Mouse (Mus musculus): Measurements from ENCODE around the gene Mepe. TPM values are rescaled to one million over a fixed set of nuclear protein-coding genes. Genes with fewer than 3 reads are reported as not detected.

Gene Mepe
- total RNA-seq, 2 experiments from 2014 or later: not detected

DNA sequence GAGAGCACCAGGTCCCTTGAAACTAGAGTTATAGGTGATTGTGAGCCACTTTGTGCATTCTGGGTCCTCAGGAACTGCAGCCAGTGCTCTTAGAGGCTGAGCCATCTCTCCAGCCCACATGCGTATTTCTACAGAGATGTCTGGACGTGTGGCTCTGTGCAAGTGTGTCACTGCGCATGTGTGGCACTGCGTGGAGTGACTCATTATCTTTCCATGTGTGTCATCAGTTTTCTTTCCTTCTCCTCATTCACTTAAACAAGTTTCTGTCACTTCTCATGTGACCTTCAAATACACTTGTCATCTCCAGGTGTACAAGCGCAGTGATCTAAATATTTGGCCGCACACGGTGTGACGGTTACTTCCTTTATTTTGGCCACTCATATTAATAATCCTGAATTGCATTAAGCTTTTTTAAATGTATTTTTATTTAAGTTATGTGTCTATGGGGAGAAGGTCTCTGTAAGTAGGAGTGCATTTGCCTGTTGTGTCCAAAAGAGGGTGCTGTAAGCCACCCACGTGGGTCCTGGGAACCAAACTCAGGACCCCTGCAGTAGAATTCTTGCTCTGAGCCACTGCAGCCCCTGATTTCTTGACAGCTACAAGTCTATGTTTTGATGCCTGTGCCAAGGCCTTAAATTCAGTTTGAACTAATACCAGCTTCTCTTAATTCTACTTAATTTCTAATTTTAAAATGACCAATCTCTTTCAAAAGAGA, 19.6 kb downstream of the Mepe start:
- no peak for DNase-seq (ENCODE audit: low spot score in 2 of 2)
- intact Hi-C loops (cut with DNase I): loop anchor here (5.0 kb wide), 2 partner anchors 88 to 103 kb away; no protein-coding TSS in a partner anchor

DNA sequence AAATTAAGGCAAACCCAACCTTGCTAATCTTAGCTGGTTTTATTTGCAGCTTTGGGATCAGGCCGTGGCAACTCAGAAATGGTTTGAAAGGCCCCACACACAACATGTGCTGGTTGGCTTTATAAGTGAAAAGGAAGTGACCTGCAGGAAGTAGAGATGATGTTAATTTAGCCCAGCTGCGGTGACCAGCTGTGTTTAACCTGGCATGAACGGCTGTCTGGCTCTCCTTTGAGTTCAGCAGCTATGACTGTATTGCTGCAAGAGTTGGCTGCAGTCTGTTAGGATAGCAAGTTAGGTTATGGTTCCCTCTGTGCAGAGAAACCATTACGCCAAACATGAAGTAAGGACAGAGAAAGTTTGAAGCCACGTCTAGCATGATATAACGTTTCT, 20.1 kb downstream of the Mepe start:
- DNase-seq (ENCODE audit: low spot score in 2 of 2): no peak
- intact Hi-C loops (cut with DNase I): no loop called here

DNA sequence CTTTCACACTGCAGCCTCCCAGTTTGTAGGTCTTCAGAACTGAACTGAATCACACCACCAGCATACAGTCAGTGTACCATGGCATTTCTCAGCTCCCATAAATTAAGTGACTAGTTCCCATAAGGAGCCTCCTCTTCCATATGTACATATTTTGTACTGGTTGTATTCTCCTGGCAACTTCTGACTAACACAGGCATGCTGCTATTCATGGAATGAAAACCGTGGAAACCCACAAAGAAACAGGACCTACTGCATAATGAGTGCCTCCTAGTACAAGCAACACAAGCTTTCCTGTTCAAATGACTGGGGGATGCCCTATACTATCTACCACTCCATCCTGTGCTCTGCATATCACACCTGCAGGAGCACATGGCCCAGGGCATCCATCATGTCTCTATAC, 25.9 kb downstream of the Mepe start:
- intact Hi-C loops (cut with DNase I): no loop called here
- no peak for DNase-seq (ENCODE audit: low spot score in 2 of 2)

DNA sequence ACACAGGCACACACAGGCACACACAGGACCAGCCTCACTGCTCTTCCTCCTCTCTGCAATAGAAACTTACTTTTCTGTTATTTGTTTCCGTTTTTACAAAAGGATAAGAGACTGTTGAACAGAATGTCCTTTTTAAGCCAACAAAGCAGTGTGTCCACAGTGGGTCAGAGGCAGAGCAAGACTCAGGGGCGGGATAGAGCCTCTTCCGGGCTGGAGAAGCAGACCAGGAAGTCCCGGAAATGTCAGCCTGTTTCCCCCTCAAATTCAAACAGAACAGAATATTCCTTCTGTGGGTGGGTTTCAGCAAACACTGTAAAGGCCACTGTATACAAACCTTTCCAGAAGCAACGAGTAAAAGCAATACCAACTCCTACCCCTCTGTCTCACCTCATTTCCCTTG, 26.7 kb downstream of the Mepe start:
- no peak for DNase-seq (ENCODE audit: low spot score in 2 of 2)
- intact Hi-C loops (cut with DNase I): no loop called here

DNA sequence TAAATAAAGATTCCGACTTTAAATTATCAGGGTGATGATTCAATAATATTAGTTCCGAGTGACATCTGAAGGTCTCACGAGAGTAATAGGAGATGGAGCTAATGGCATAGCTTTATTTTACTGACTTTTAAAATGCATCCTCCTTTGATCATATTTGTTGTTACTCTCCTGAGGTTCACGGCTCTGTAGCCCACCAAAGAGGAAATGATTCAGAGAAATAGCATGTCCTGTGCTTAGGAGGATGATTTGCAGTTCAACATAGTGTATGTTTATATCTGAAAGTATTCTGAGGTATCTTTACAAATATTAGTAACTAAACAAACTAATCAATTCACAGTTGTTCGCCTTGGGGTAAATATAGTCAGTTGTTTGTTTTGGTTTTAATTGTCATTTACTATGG, 32.4 kb downstream of the Mepe start:
- intact Hi-C loops (cut with DNase I): no loop called here
- DNase-seq (ENCODE audit: low spot score in 2 of 2): no peak

DNA sequence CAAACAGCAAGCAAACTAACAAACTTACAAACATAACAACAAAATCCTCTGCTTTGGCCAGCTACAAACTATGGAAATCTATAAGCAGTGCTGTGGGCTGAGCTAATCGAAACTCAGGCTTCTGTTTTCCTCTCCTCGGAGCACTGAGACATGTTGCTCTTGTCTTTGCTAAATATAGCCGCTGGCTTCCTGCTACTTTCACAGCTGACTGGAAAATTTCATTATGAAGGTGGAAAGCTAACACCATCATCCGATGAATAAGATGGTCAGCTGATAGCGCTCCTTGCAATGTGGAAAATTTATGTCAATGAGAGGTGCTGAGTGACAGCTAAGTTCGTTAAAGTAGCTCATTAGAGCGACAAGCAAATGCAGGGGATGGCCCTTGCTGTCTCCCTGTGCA, 33.5 kb downstream of the Mepe start:
- intact Hi-C loops (cut with DNase I): no loop called here

DNA sequence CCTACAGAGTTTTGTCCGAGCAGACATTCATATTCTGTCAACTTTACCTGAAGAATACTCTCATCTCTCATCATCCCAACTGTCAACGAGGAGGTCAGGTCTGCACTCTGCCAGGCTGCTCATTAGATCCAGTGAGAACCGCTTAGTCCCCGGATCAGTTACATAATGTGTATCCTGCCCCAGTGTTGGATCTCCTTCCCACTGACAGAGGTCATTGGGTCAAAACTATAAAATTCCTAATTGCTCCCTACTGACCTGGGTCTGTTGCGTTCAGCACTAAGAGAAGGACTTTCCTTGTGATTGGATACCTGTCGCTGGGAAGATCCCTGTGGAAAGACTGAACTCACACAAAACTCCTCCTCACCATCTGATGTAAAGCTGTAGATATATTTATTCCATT, 34.1 kb downstream of the Mepe start:
- intact Hi-C loops (cut with DNase I): no loop called here
- no peak for DNase-seq (ENCODE audit: low spot score in 2 of 2)

More for the DNA sequence above, 33.5 kb downstream of the Mepe start:
- DNase-seq (ENCODE audit: low spot score in 2 of 2): peak; percentile 11 to 26

DNA sequence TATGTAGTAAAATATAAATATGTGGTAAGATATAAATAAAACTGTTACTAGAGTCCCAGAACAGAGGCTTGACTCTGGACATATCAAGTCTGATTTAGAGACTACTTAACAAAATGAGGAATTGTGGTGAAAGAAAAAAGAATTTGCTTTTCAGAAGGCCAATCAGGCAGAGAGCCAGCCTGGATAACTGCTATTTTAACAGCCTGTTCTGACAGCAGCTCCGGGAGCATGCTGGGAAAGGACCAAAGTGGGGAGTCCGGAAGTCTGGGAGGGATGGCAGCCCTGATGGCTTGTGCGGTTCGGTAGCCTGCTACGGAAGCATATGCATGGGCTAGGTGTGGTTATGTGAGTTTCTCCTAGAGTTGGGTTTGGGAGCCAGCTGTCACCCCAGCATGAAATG, 45.5 kb downstream of the Mepe start:
- no peak for DNase-seq (ENCODE audit: low spot score in 2 of 2)
- intact Hi-C loops (cut with DNase I): no loop called here

DNA sequence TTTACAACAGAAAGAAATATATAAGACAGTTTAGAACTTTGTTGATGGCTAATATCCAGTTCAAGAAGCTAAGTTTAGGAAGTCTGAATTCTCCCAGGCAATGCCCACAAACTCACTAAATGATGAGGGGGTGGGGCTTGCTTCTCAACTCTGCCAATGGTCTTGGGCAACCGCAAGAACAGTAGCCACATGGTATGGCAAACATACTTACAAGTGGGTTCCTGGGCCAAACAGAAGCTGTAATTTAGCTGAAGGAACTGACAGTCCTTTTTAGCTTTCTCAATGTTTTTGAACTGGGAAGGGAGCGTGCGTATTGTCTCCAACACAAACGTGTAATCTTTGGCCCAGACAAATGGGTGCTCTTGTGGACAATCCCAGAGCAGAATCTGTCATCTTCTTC, 46.2 kb downstream of the Mepe start:
- intact Hi-C loops (cut with DNase I): no loop called here
- no peak for DNase-seq (ENCODE audit: low spot score in 2 of 2)

DNA sequence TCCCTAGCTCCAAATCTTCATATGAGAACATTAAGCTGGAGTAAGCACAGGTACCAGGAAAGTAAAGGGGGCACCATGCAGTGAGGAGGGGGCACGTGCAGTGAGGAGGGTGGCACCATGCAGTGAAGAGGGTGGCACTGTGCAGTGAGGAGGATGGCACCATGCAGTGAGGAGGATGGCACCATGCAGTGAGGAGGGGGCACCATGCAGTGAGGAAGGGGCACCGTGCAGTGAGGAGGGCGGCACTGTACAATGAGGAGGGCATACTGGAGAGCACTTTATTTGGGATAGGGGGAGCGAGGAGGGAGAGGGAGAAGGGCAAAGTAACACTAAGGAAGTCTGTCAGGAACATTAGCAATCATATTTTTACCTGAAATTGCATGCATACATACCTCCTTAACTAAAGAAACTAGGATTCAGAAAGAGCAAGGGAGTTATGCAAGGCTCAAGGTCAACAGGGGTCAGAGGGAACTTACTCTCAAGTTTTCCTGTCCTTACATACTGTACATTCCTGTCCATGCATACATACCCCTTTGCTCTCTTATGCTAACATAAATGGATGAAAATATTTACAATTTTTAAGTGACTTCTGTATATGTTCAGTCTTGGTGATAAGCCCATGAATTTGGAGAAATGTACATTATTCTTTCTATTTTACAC, 48.6 kb downstream of the Mepe start:
- no peak for DNase-seq (ENCODE audit: low spot score in 2 of 2)
- intact Hi-C loops (cut with DNase I): no loop called here

DNA sequence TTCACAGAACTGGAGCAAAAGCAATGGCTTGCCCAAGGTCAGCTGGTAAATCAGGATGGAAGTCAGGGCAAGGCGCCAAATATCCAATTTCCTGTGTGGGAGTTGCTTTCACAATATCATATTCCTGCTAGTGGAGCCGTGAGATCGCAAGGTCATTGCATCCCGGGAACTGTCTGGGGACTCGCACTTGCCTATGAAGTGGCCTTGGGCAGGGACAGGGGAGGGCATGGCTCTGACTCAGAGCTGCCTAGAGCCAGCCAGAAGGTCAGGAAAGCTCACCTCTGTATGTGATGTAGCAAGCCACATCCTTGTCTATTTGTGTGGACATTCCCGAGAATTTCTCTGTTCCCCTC, 49.2 kb downstream of the Mepe start:
- no peak for DNase-seq (ENCODE audit: low spot score in 2 of 2)
- intact Hi-C loops (cut with DNase I): no loop called here

DNA sequence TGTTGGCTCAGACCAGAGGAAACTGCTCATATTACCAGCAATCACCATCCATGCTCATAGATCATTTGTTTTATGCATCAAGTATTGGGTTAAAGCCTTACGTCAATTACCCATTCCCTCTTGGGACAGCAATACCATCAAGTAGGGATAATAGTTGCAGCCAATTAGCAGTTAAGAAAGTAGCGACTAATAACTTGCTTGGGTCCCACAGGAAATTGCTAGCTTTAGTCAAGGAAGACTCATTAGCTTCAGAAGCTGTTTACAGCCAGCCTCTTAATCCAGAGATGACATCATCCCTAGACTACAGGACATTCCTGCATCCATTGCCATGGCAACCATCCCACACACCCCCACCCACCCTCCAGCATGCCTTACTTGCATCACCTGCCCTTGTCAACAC, 50.0 kb downstream of the Mepe start:
- intact Hi-C loops (cut with DNase I): no loop called here
- no peak for DNase-seq (ENCODE audit: low spot score in 2 of 2)

DNA sequence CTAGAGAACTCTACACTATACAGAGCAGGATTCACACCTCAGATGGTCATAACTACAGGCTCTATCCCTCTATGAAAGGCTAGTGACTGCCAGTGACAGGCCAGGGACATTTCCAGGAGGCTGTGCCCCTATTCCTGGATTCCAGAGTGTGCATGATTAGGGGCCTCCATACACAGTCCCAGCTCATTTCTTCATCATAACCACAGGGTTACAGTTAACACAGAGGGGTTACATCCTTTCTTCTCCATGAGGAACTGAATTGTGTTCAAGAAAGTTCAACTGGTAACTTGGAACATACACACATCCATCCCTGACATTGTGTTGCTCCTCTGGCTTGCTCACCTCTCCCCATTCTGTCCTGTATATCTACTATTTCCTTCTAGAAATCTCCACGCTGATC, 51.8 kb downstream of the Mepe start:
- no peak for DNase-seq (ENCODE audit: low spot score in 2 of 2)
- intact Hi-C loops (cut with DNase I): no loop called here

DNA sequence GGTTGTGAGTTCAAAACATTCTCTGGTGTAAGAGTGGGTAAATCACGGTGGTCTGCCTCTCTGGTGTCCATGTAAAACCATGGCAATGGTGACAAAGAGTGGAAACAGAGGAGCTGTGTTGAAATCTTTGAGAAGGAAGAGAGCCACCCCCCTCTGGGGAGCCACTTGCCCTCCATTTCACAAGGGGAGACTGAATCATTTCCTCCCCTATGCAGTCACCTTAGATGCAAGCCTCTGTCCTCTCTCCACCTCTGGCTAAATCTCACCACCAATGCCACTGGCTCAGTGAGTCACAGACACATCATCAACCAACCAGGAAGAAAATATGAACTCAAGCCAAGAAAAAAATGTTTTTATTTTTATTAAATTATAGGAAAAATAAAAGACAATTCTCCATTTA, 55.4 kb downstream of the Mepe start:
- no peak for DNase-seq (ENCODE audit: low spot score in 2 of 2)
- intact Hi-C loops (cut with DNase I): no loop called here

DNA sequence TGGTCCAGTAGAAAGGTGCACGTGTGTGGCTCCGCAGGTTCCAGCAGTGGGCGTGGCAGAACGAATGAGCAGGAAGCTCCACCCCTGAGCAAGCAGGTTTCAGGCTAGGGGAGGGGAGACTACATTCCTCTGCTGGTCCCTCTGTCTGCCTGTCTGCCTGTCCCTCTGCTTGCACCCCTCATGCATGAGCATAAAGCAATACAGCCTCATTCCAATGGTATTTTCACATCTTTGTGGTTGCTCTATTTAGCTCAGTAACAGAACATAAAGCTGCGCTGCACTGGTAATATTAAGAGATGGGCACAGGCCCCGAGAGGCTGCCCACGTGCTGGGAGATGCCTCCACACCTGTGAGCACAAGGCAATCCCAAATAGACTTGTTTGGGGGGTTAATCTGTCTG, 56.5 kb downstream of the Mepe start:
- intact Hi-C loops (cut with DNase I): no loop called here
- no peak for DNase-seq (ENCODE audit: low spot score in 2 of 2)

DNA sequence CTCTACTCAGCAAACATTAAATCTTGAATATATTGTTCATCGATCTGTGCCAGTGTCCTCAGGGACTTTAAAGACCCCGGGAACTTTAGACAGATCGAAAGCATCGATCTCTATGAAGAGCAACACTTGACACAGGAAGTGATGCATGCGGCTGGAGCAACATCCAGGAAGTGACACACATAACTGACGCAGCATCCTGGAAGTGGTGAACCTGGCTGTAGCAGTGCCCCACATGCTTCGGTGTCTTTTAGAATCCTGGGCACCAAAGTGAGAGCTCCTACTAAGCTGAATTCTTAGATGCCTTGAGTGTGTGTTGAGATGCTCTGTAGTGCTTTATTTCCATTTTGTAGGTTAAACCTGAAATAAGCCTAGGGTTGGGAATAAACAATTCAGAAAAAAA, 59.4 kb downstream of the Mepe start:
- intact Hi-C loops (cut with DNase I): no loop called here
- no peak for DNase-seq (ENCODE audit: low spot score in 2 of 2)

DNA sequence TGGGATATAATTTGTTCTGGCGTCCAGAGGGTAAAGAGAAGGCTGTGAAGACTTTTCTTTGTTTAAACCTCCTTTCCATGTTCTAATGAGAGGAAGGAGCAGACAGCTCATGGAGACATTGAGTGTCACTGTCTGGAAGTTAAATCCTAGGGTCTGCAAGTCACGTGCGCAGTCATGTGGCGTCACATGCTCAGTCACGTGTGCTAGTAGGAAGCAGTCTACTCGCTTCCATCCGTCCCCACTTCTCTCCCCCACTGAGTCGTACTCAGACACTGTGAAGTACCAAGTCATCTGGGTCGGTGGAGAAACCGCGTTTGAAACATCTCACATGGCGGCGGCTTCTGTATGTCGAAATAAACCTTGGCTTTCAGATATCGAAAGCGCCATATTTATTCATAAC, 60.4 kb downstream of the Mepe start:
- DNase-seq (ENCODE audit: low spot score in 2 of 2): no peak
- intact Hi-C loops (cut with DNase I): no loop called here

DNA sequence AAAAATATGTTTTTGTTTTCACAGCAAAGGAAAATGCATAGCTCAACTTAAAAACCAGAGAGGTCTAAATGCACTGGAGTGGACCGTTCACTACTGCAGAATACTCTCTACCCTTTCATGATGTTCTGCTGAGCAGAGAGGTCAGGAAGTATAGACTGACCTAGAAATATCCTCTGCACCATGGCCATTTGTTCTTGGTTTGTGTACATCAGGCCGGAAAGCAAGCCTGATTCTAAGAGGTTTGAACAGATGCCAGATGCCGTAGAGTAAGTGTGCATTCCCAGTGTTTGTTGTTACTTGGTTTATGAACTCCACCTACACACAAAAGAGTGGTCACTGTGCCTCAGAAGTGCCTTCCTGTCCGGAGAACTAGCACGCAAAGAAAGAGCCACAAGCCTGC, 61.8 kb downstream of the Mepe start:
- no peak for DNase-seq (ENCODE audit: low spot score in 2 of 2)
- intact Hi-C loops (cut with DNase I): no loop called here
